Mouse (Mus musculus) gastrocnemius, postnatal 36 days (tissue): Measurements from ENCODE around the gene Galnt14. TPM values are rescaled to one million over a fixed set of nuclear protein-coding genes. Genes with fewer than 3 reads are reported as not detected.

Source experiments
- DNase-seq, 2 experiments: peaks; one replicate each; pipeline ENCODE4 v3.0.0; 2022
- intact Hi-C: fragments of 180-260 bp; cut with DNase I; formaldehyde crosslinking; loops from one replicate; pipeline ENCODE4 v1.15.1; 2025
- long read RNA-seq, 2 experiments: library from polyadenylated mRNA; stranded (forward); transcript quantifications; one replicate each; pipeline ENCODE4 v2.0.0; 2021
- total RNA-seq, 2 experiments: library from RNA; stranded (reverse); gene quantifications; 2 replicates each; pipeline ENCODE4 v1.2.3; 2021

Gene Galnt14
- not detected for total RNA-seq
- long read RNA-seq, experiment 1: 0 reads
- long read RNA-seq, experiment 2: 0 reads

DNA sequence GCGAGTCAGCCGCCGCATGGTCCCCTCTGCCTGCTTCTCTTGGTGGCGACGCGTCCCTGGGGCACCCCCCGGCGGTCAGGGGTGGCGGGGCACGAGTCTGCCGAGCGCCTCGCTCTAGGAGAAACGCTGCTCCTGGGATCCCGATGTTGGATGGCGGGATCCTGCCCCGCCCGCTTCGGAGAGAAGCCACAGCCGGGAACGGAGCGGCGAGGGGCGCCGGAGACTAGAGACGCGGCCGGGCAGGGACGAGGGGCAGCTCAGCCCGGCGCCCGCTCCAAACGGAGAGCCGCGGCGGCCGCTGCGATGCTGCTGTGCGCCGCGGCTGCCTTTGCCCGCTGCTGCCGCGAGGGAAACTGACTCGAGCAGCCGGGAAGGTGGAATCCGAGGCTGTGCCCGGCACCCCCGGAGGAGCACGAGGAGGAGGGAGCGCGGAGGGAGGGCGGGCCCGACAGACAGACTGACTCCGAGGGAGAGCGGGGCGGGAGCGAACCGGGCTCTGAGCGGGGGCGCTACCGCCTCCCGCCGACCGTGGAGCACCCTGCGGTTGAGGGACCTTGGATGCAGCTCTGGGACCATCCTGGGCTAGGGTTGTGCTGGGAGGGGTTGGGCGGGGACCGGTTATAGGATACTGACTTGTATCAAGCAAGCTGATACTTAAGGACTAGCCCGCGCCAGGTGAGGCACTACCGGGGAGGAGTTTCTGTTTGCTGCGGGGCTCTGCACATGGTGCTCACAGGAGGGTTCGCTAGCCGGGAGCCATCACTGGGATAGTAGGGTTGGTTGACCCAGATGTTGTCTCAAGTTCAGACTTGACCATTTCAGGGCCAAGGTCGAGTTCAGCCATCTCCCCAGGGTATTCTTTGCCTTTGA, at the start of gene Galnt14:
Gene Galnt14 (minus strand): TSS at position 412 of the 870 bp plus-strand sequence.
- intact Hi-C loops: no loop called here

DNA sequence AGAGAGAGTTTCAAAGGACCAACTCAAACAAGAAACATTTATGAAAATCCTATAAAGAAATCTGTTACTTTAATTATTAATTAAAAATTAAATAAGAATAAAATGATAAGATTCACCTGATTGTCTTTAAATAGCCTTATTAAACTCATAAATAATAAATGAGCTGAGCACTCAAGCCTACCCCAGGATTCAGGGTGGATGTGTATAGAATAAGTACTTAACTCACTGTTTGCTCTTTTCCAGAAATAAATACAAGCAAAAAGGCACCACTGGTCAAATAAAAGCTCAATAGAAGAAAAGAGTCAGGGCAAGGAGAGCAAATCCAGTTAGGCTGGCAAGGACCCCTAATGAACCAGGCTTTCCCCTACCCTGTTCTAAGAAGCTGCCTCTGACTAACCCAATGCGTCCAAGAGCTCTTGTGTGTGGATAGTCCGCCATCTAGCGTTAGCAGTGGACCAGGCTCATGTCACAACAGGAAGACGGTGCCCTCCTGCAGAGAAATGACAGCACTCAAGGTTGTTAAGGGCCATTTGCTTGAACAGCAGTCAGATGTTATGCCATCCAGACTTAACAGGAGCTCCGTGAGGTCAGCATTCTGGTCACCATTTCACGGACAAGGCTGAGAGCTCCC, 33.5 kb upstream of the Galnt14 start:
- DNase-seq: peak; percentile 42 to 46
- intact Hi-C loops: loop anchor here (2.0 to 10.0 kb wide), 3 partner anchors 171 to 889 kb away; no protein-coding TSS in a partner anchor

More for the DNA sequence above, at the start of gene Galnt14:
- no peak for DNase-seq

DNA sequence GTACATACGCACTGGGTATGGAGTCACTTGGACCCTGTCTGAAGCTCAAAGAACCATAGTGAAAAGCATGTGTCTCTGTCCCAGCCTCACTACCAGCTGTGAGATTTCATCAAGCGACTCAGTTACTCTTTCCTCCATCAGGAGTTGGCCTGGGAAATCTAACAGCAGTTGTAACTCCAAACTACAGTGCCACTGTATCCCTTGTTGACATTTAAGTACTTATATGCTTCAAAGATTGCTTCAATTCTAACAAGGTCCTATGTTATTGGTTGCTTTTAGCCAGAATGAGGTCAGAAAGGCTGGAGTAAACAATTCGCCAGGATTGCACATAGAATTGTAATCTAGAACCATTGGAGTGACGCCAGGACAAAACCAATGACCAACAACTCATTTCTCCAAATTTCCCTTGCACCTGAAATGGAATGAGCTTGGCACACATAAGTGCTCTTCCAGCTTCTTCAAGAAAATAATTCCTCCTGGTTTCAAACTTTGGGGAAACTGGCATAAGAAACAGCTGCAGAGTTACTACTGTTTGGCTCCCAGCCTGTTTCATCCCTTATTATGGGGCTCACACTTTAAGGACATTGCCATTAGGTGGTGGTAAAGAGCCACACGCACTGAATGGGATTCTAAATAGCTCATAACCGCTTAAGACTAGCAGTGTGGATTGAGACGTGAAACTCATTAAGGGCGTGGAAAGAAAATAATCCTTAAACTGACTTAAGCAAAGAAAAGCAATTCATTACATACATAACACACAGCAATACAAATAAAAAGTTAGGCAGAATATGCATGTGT, 13.8 kb upstream of the Galnt14 start:
- intact Hi-C loops: no loop called here
- DNase-seq: no peak

DNA sequence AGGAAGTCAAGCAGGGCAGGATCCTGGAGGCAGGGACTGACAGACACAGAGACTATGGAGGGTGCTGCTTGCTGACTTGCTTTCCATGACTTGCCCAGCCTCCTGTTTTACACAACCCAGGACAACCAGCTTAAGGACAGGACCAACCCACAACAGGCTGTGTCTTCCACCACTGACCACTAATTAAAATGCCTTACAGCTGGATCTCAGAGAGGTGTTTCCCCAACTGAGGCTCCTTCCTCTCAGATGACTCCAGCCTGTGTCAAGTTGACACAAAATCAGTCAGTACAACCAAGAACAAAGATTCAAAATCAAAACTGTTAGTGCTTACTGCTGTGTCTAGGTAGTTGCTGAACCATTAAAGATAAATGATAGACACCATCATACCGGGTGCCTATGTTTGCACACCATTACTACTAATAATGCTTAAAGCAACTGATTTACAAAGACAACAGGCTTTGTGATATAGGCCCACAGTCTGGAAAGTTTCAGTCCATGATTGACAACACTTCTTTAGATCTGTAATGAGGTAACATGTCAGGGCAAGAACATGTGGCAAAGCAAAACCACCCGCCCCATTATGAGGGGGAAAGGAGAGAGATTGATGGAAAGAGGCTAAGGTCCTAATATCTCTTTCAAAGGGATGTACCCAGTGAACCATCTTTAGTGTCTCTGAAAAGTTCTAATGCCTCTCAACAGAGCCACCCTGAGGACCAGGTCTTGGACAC, 8.9 kb upstream of the Galnt14 start:
- no peak for DNase-seq
- intact Hi-C loops: no loop called here

DNA sequence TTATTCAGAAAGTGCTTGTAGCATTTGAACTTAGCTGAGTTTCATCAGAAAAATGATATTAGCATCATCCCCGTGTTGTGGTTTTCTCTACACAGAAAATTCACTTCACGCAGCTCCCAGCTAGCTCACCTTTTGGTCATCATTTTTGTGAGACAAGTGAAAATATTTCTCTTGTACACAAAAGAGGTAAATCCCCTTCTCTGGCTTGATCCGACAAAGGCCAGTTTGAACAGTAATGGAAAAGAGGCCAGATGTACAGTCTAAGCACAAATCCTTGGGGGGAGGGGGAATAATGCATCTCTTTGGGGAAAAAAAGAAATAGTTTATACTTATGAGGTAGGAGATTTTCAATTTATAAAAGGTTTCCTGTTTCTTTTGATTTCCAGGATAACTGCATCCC, 6.4 kb upstream of the Galnt14 start:
- no peak for DNase-seq
- intact Hi-C loops: no loop called here

DNA sequence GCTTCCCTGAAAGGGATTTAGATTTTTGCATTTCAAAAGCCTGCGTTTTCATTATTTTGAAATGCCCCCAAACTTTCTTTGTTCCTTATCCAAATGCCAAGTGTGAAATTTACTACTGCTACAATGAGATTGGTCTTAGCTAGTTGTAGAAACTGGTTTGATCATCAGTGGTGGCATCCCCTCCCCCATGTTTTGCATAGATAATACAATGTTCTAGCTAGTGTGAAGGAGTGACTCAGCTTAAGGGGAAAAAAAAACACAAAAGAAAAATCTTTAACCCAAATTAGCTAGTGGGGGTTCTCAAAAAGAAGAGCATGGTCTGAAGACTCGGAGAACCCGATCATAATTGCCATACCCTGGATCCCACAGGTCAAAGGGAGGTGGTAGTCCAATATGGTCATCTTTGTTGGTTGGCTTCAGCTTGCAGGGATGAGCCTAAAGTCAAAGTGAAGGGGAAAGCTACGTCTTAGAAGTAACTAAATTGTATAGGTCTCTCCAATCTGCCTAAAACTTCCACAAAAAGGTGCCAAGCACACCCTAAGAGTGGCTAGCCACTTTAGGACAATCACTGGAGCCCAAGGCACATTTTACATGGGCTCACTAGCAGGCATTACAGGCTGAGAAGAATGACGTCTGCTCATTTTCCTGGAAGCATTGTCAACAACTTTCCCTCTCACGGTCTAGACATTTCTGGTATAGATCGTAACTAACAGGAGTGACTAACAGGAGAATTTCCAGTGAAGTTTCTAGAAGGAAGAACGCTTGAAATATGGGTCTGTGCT, 4.4 kb upstream of the Galnt14 start:
- intact Hi-C loops: no loop called here
- no peak for DNase-seq

DNA sequence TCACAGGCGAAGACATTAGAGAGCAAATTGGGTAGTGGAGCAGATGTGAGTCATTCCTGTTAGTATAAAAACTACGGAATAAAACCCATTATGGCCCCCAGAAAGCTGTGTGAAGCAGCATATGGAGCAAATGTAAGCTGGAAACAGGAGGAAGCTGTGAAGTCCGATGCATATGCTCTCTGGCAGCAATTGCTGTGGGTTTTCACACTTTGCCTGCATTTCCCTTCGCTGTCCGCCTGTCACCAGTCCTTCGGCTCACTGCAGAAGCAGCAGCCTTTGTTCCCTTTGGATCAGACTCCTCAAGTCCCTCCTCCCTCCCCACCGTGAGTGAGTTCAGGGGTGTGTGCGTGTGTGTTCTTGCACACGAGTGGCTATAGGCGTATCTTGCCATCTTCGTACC, 3.1 kb upstream of the Galnt14 start:
- no peak for DNase-seq
- intact Hi-C loops: no loop called here

DNA sequence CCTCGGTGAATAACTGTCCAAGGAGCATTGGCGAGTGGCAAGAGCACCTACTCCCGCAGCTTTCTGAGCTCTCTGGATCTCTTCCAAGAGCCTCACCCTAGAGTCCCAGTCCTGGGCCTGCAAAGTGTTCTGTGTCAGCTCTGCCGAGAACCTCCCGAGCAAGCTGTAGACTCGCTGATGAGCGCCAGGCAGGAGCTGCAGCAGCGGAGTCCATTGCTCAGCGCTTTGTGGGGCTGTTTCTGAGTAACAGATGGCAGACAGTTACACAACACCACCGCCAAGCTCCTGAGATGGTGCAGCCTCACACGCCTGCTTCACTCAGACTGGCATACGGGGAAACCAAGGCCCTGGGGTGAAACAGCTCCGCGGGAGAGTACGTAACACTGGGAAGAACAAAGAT, 1.7 kb upstream of the Galnt14 start:
- no peak for DNase-seq
- intact Hi-C loops: no loop called here

DNA sequence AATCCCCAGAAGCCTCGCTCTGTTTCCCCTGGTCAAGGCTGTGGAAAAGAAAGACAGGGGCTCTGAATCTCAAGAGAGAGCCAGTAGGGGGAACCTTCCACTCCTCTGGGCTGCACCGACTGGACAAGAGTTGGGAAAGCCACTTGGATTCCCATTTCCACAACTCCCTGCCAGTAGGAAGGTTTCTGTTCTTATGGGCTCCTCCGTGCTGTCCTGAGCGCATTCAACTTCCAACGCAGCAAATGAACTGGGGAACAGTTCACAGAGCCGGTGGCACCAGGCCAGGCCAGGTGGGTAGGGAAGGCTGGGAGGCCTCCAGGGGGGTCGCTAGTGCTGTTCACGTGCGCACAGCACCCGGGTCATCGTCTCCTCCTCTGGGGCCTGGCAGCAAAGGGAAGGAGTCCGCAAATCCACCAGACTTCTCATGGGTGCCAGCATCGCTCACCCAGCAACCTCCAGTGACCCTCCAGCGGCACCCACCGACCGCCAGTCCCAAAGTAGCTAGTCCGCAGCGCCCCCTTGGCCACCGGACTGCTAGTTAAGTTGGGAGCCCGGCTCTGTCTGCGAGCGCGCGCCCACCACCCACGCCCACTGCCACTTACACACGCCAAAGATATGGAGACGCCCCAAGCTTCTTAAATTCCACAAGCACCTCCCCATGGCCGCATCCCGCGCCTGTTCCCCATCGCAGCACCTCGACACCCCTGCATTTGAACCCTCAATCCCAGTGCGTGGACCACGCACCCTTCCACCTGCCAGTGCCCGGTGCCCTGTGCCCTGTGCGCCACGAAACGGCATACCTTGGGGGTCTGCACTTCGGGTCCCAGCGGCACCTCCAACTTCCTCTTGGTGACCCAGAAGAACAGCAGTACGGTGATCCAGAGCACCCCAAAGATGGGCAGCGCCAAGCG, 867 bp downstream of the Galnt14 start:
- DNase-seq: no peak
- intact Hi-C loops: no loop called here

DNA sequence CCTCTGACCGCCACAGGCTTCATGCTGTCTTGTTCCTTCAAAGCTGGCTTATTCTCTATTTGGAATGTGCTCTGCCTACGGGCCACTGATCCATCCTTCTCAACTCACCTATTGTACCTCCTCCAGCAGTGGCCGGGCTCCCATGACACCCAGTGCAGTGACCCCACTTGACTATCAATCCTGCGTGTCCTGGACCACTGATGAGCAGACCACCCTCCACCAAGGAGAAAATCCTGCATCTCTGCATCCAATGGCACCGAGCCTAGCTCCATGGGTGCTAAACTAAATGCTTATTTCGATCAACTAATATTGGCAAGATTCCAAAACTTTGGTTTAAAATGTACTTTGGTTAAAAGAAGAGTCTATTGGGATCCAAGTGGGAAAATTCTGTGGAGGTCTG, 1.8 kb downstream of the Galnt14 start:
- DNase-seq: no peak
- intact Hi-C loops: no loop called here

DNA sequence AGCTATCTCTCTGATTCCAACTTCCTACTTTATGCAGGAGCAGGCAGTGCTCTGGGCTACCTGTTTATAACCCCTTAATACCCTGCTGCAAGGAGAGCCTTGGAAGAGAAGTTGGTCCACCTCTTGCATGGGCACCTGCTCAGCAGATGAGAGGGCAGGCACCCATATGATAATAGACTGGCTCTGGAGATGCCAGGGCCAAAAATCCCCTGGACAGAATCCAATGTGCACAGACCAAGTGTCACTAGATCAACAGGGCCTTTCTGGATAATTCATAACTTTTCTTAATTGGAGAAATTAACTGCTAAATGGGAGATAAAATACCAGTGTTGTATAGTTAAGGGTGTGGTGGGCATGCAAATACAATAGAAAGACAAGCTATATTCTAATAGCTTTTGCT, 6.7 kb downstream of the Galnt14 start:
- intact Hi-C loops: no loop called here

DNA sequence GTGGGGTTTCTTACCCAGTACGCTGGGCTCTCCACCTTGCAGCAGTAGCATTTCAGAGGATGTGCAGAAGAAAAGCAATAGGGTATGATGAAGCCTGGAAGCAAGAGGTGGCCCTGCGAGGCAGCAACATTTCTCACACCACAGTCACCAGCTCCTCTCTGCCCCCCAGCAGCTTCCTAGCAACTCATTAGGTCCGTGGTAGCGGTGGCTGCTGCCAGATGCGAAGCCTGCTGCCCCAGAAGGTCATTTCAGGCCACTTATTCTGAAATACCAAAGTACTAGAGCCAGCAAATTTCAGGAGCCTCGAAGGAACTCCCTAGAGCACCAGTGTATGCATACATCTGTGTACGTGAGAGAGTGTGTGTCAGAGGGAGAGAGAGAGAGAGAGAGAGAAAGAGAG, 9.2 kb downstream of the Galnt14 start:
- intact Hi-C loops: no loop called here

More for the DNA sequence above, 6.7 kb downstream of the Galnt14 start:
- DNase-seq: no peak

DNA sequence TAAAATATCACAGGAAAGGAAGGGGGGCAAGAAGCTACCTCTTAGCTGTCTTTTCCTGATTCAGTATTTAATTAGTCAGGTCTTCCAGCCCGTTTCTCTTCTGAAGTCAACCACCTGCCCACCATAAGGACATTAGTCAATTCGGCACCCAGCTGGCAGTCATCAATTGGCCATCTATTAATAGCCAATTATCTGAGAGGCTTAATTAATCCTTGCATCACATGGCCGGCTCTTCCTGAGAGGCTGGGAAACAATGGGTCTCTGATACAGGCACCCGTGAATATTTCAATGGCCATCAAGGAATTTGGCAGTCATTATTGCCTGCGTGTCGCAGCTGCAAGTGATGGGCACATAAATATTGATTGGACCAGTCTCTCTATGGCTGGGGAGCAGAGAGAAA, 10.4 kb downstream of the Galnt14 start:
- no peak for DNase-seq
- intact Hi-C loops: no loop called here

More for the DNA sequence above, 9.2 kb downstream of the Galnt14 start:
- no peak for DNase-seq

DNA sequence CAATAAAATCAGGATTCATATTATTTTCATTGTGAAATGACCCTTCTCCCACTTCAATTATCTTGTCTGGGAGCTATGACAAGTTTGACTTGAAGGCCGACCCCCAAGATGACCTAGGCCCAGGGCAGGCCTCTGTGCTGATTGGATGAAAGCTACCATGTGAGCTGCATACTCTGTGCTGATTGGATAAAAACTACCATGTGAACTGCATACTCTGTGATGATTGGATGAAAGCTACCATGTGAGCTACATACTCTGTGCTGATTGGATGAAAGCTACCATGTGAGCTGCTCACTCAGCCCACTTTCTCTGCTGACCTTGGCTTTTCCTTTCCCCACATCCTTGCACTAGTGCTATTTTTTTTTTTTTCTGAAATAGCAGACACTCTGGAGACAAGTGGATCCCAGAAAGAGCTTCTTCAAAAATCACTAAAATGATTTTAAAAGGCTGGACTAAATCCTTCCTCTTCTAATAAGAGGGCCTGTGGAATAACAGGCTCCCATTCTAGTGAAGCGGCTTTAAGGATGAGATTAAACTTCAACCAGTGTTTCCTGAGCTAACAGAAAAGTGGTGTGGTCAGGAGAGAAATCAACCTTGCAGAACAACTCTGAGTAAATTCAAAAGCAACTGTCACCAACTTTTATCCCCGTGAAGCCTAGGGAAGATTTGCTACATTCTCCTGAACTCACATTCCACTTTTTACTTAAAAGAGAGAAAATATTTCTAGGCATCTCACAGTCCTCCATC, 15.9 kb downstream of the Galnt14 start:
- DNase-seq: no peak
- intact Hi-C loops: no loop called here

DNA sequence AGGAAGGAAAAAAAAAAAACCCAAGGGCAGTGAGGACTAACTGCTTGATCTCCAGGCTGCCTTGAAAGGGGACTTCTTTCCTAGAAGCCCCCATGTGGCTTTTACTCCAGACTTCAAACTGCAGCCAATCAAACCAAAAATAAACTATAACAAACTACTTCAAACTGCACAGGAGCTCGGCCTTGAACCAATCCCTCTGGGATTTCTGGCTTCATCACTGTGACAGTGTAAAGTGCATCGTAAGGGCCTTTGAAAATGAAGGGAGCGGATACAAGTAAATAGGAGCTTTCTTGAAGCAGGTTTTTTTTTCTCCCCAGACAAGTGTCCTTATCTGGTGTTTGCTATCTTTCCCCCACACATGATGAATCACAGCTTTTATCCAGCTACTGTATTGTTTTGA, 22.0 kb downstream of the Galnt14 start:
- intact Hi-C loops: no loop called here

DNA sequence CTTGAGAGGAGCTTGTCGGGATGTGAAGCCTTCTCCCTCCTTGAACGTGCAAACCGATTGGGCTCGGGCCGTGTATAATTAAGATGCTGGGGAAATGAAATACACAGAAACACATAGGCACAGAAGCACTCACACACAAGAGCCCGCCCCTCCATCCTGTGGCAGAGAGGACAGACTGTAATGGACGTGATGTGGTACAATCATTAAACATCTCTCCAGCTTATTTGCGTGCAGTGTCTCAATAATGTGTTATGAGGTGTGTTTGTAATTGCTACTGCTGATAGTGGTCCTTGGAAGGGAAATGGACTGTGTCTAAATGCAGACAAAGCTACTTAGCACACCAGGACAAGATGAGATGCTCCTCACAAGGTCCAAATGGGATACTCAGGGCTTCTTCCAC, 24.0 kb downstream of the Galnt14 start:
- intact Hi-C loops: no loop called here
- no peak for DNase-seq

More for the DNA sequence above, 22.0 kb downstream of the Galnt14 start:
- no peak for DNase-seq

DNA sequence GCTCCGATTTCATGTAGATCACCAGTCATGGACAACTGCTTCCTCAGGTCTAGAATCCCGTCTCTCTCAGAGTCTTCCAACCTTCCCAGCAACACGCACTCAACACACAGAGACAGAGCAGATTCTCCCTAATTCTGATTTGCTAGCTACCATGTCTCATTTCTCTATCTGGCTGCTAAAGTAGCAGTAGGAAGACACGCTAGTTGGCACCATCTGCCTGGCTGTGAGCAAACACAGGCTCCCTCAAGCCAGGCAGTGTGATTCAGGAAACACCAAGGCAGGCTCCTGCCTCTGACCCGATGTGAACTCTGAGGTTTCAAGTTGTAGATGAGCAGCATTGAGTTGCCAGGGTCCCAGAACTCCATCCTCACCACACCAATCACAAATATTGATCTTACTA, 25.5 kb downstream of the Galnt14 start:
- no peak for DNase-seq
- intact Hi-C loops: no loop called here

DNA sequence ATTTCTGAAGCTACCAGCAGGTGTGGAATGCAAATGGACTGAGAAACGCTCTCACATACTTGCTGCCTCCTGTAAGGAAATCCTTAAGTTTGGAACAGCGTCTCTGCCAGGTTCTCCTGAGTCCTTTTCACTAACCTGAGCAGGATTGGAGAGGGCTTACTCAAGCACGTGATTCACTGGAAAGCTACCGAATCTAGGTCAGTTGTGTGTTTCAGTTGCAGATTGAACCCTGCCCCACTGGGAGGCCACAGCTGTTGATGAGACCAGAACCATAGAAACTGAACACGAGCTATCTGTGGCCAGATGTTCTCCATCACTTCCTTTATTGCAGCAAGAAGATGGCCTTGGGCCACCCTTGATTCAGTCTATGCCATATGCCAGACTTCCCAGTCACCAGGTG, 38.3 kb downstream of the Galnt14 start:
- intact Hi-C loops: no loop called here
- DNase-seq: no peak
